Mouse (Mus musculus): ENCODE results near the gene Pithd1.
"Not testable (repeated sequence)": the region's sequence is repeated elsewhere in the genome, so short reads cannot be mapped to it uniquely, and the experiment has no call there.

The Pithd1 gene

GRCm38 (mm10) chr4:135986301-135986942 lies 642 bp downstream of the Pithd1 start:
- no peak for DNase-seq (ENCODE audit: low spot score)

DNA sequence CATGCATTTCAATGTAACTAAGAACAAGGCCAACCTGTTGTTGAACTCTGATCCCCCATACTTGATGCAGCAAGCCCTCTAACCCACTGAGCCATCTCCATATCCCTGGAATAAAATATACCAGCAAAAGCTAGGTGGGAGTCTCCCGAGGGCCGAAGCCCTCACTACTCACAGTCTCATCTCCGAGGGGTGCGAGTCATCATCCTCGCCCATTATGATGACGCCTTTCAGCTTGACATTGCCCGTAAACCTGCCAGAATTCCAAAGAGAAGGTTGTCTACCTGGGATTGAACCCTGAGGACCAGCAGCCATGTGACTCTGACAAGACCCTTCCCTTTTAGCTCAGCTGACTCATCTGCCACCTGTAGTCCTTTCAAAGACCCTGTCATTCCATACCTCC lies 1.3 kb downstream of the Pithd1 start:
- DNase-seq (ENCODE audit: low spot score): no peak

- no peak for DNase-seq (ENCODE audit: low spot score)
Observed at GRCm38 (mm10) chr4:135985193-135985592, 1.9 kb downstream of the Pithd1 start.

DNA sequence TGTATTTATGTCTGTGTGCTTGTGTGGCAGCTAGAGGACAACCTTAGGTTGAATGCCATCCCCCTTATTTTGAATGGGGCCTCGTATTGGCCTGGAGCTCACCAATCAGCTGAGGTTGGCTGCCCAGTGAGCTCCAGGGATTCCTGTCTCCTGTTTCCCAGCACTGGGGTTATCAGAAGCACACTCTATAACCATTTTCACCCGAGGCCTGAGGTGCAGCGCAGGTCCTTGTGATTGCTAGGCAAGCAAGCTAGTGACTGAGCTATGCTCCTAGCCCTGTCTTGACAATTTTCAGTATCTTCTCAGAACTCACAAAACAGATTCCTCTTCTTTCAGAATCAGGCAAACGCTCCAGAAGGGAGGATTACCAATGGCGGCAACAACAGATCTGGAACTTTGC lies 2.5 kb downstream of the Pithd1 start:
- DNase-seq (ENCODE audit: low spot score): no peak

- no peak for DNase-seq (ENCODE audit: low spot score)
Observed at GRCm38 (mm10) chr4:135981524-135982063, 5.5 kb downstream of the Pithd1 start.

DNA sequence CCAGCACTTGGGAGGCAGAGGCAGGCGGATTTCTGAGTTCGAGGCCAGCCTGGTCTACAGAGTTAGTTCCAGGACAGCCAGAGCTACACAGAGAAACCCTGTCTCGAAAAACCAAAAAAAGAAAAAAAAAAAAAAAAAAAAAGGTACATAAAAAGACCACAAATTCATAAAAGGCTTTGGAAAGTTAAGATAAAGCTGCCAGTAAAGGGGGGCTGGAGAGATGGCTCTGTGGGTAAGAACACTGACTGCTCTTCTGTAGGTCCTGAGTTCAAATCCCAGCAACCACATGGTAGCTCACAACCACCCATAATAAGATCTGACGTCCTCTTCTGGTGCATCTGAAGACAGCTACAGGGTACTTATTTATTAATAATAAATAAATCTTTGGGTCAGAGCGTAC lies 6.8 kb downstream of the Pithd1 start:
- not testable (repeated sequence) for DNase-seq (ENCODE audit: low spot score)

- no peak for DNase-seq (ENCODE audit: low spot score)
Observed at GRCm38 (mm10) chr4:135976146-135976545, 10.9 kb downstream of the Pithd1 start.

DNA sequence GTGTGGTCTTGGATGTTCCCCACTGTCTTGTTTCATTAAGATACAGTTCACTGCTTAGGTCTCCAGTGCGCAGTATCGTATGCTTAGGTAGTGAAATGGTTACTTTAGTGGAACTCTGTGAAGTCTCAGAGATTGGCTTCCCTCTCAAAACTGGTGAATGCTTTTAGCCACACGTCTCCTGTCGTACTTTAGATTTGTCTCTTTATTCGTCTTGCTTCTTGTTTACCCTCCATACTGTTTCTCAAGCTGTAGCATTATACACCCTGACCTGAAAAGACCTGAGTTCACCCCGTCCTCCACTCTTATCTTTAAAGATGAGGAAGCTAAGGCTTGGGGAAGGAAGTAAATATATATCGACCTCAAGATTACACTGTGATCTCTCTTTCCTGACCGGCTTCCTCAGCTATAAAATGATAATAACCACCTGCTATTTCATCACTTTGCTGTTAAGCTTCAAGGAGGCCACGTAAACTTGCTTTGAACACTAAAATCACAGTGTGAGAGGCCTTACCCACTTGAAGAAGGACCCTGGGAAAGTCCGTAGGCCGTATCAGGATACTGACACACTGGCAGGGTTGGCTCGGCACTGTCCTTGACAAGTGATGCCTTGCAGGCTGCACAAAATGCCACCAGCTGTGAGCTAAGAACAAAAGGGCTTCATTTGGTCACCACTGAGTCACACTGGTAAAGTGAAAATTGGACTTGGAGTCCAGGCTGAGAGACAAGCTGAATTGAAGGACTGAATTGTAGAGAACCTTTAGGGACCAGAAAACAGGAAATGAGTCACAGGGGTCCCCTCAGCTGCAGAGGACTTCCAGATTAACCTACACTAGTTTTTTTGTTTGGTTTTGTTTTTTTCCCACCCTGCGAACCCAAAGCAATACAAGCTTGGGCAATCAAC lies 13.9 kb downstream of the Pithd1 start:
- no peak for DNase-seq (ENCODE audit: low spot score)

DNA sequence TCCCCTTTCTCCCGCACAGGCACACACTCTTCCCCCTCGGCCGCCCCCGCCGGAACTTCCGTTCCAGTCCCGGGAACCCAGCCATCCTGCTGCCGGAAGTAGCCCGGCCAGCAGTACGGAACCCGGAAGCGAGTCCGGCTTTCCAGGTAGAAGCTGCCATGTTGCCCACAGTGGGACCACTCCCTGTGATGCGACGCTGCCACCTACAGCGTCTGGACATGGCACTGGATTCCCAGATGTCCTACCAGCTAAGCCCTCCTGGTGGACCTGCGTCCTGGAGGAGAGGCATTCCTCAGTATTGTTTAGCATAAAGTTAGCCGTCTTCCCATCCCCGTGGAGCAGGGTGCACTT lies 14.5 kb downstream of the Pithd1 start, which contains the start of gene Lypla2:
Gene Lypla2 (minus strand): TSS at position 71 of the 351 bp plus-strand sequence.
- DNase-seq (ENCODE audit: low spot score): peak; percentile 75

GRCm38 (mm10) chr4:135971805-135972555 lies 15.1 kb downstream of the Pithd1 start:
- DNase-seq (ENCODE audit: low spot score): no peak

DNA sequence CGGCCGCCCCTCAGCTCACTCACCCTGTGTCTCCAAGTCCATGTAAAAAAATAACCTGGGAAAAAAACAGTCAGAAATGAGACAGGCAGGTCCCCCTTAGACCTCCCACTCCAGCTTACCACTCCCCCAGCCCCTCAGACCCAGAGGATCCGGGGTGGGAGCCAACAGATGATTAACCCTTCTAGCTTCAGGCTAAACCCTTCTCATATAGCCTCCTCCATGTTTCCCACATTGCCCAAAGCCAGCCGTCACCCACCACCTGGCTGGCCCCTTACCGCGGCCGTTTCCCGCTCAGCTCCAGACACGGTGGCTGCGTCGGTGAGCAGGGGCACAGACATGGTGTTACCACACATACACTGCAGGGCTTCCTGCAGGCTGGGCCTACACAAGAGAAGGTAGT lies 16.5 kb downstream of the Pithd1 start:
- no peak for DNase-seq (ENCODE audit: low spot score)

DNA sequence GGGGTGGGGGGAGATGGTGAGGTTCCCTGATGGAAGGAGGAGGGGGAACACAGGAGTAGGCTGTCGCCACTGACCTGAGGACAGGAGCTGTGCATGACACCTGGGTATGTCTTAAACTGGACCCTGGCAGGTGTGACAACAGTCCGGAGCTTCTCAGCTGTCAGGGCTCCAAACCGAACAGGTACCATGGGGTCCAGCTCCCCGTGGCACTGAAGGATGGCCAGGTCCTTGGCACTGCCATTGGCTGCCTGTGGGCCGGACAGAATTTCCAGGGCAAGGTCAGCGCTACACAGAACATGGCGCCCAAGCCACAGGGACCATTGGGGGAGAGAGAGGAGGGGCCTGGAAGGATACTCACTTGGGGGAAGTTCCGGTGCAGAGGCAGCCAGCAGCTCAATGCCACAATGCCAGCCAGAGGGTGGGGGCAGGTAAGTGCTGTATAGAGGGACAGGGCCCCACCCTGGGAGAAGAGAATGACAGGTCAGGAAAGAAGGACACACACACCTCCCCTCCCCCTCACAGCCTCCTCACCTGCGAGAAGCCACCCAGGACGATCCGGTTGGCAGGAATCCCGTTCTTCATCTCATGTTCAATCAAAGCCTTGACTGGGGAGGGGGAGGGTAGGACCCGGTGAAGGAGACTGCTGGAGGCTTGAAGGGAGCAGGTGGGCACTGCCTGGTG lies 17.9 kb downstream of the Pithd1 start:
- DNase-seq (ENCODE audit: low spot score): no peak

DNA sequence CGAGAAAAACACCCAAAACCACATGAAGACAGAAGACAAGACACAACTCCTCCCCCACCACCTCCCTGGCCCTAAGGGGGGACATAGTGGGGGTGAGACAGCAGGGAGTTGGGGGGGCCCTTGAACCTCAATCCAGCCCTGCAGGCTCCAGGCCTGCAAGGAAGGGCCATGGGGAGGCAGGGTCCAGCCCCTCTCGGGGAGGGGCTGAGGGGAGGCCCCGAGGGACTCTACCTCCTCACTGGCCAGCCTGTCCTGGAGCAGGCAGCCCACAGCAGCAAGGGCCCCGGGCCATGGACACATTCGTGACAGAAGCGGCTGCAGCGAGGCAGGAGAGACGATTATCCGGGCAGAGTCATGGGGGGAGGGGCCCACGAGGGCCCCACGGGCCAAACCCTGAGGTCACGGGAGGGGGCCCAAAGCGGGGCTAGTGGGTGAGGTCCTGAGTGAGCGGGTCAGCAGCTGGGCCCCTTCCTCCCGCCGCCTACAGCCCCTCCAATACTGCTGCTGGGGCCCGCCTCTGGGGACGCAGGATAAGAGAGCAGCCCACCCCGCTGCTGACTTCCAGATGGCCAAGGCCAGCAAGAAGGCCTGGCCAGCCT lies 18.7 kb downstream of the Pithd1 start:
- DNase-seq (ENCODE audit: low spot score): no peak

- no peak for DNase-seq (ENCODE audit: low spot score)
Observed at GRCm38 (mm10) chr4:135967086-135967760, 19.8 kb downstream of the Pithd1 start.

- DNase-seq (ENCODE audit: low spot score): no peak
Observed at GRCm38 (mm10) chr4:135966283-135966682, 20.8 kb downstream of the Pithd1 start.

- no peak for DNase-seq (ENCODE audit: low spot score)
Observed at GRCm38 (mm10) chr4:135965113-135965512, 22.0 kb downstream of the Pithd1 start.

GRCm38 (mm10) chr4:135964426-135964825 lies 22.6 kb downstream of the Pithd1 start:
- DNase-seq (ENCODE audit: low spot score): no peak

- peak; percentile 85 for DNase-seq (ENCODE audit: low spot score)
Observed at GRCm38 (mm10) chr4:135963457-135964193, 23.4 kb downstream of the Pithd1 start, which contains the start of gene Gale. TSS of gene Gale (plus strand) at chr4:135963727.

- no peak for DNase-seq (ENCODE audit: low spot score)
Observed at GRCm38 (mm10) chr4:135962946-135963345, 24.1 kb downstream of the Pithd1 start.

- no peak for DNase-seq (ENCODE audit: low spot score)
Observed at GRCm38 (mm10) chr4:135962198-135962597, 24.9 kb downstream of the Pithd1 start.

Measured in ovary, postnatal 10 days (tissue).